Mouse (Mus musculus): ENCODE measurements around the gene Mrps21.

DNA sequence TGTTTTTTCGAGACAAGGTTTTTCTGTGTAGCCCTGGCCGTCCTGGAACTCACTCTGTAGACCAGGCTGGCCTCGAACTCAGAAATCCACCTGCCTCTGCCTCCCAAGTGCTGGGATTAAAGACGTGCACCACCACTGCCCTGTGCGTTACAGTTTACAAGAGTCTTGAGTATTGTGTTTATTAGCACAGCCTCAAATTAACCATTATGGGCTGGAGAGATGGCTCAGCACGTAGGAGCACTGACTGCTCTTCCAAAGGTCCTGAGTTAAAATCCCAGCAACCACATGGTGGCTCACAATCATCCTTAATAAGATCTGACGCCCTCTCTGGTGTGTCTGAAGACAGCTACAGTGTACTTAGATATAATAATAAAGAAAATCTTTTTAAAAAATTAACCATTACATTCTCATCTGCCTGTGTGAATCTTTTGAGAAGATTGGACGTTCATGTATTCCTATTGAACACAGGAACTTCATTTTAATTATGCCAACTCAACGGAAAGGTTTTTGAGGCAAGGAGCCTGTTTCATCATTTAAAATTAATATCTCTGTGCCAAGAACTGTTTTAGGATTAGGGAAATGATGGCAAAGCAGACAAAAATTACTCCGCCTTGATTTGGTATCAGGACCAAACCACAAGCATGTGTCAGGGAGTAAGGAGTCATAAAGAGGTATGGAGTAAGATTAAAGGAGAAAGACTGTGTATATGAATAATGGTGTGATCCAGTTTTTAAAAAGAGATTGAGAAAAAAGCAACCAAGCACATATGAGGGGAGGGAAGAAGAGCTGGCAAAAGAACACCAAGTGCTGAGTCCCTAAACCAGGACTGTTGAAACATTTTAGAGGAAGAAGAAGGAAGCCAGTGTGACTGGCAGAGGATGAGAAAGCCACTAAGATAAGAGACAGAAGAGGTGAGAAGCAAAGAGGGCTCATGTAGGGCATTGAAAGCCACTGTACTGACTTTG, 51.0 kb downstream of the Mrps21 start:
- TF ChIP-seq MYOD1 (IDR thresholded peaks at IDR 0.05; ENCODE audit: control insufficient read depth, insufficient read length, low read depth) (no peak), FOSL1 (IDR thresholded peaks at IDR 0.05; ENCODE audit: insufficient read depth, low read length, poor library complexity, severe bottlenecking) (no peak), CTCF (IDR thresholded peaks at IDR 0.05; ENCODE audit: control insufficient read depth, insufficient read depth, insufficient read length) (no peak), MAX (IDR thresholded peaks at IDR 0.05) (no peak)
